8 mouse cellular contexts compared by ENCODE assay signal in the genomic region with DNA sequence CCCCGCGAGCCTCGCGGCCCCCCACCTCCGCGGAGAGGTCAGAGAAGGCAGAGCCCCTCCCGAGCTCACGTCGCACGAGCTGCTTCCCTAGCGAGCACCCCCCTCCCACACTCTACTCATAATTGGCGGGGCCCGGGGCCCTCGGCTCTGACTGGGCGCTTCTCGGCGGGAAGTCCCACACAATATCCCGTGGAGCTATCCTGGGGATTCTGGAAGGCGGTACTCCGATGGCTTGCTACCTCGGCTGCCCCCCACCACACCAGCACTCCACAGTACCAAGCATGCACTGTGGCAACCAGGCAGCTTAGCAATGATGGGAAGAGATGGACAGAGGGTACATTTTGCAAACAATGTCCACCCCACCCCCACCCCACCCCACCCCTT. TPM values are rescaled to one million over a fixed set of nuclear protein-coding genes. Genes with fewer than 3 reads are reported as not detected.
DNase-seq lines count a peak whose midpoint lies in the region; ATAC-seq and TF ChIP-seq lines count a peak whose summit lies in the region.

No protein-coding gene starts in this region.

- no peaks in the 10 kb centered on the region for H3K9me3 ChIP-seq in heart, embryonic 13.5 days
- no peaks in the 10 kb centered on the region for H3K9me3 ChIP-seq in ES-Bruce4 (replicated peaks; ENCODE audit: control insufficient read depth, insufficient read depth, low read length, poor library complexity, severe bottlenecking)
- H3K9me3 ChIP-seq in hindbrain, embryonic 11.5 days (ENCODE audit: control insufficient read depth, low read length), result no peaks in the 10 kb centered on the region
- H3K9me3 ChIP-seq in midbrain, embryonic 10.5 days (replicated peaks), result peaks cover 9% of the 10 kb centered on the region; the same call in 1 of the 2 replicates

- peak overlapping the region; percentile 90 for H3K9ac ChIP-seq in heart, embryonic 13.5 days
- peak overlapping the region; percentile 95 for H3K9ac ChIP-seq in ES-Bruce4 (ENCODE audit: low read depth, poor library complexity, severe bottlenecking)
- H3K9ac ChIP-seq in hindbrain, embryonic 11.5 days (ENCODE audit: low read depth, low read length), result no peak overlapping the region; the same call in 1 of the 2 replicates

- peak; percentile 27; the same call in 1 of the 2 replicates for ATAC-seq in heart, embryonic 13.5 days (ENCODE audit: extremely low read depth, insufficient number of reproducible peaks, low FRiP score, low TSS enrichment)
- peak; percentile 25; the same call in 1 of the 2 replicates for ATAC-seq in hindbrain, embryonic 11.5 days (ENCODE audit: low FRiP score)
- no peak for ATAC-seq in frontal cortex, adult (ENCODE audit: low TSS enrichment)
- no peak; the same call in 1 of the 2 replicates for ATAC-seq in megakaryocyte progenitor cell, adult 5-6 weeks (replicated peaks; ENCODE audit: poor library complexity)

- peaks cover 41% of the 10 kb centered on the region for H3K4me1 ChIP-seq in heart, embryonic 13.5 days
- H3K4me1 ChIP-seq in ES-Bruce4 (ENCODE audit: control insufficient read depth, insufficient read depth, low read length), result peaks cover 3% of the 10 kb centered on the region
- H3K4me1 ChIP-seq in hindbrain, embryonic 11.5 days (replicated peaks; ENCODE audit: control insufficient read depth, insufficient read depth, low read length), result no peaks in the 10 kb centered on the region
- H3K4me1 ChIP-seq in midbrain, embryonic 10.5 days, result peaks cover 14% of the 10 kb centered on the region

- H3K27me3 ChIP-seq in heart, embryonic 13.5 days (replicated peaks), result peaks cover 8% of the 10 kb centered on the region
- H3K27me3 ChIP-seq in ES-Bruce4 (ENCODE audit: control insufficient read depth, insufficient read depth, low read length, poor library complexity, severe bottlenecking), result peaks cover 9% of the 10 kb centered on the region
- H3K27me3 ChIP-seq in hindbrain, embryonic 11.5 days (ENCODE audit: control insufficient read depth, insufficient read depth, low read length), result peaks cover 18% of the 10 kb centered on the region
- peaks cover 73% of the 10 kb centered on the region for H3K27me3 ChIP-seq in midbrain, embryonic 10.5 days (ENCODE audit: low read depth, poor library complexity, severe bottlenecking)

- TF ChIP-seq EP300 in ES-Bruce4 (IDR thresholded peaks at IDR 0.05; ENCODE audit: insufficient read depth, low read depth, low read length), result no peak

- H3K4me3 ChIP-seq in heart, embryonic 13.5 days, result peak overlapping the region; percentile 70
- peak overlapping the region; percentile 93 for H3K4me3 ChIP-seq in ES-Bruce4 (ENCODE audit: low read depth, low read length)
- peak overlapping the region; percentile 33 for H3K4me3 ChIP-seq in hindbrain, embryonic 11.5 days (ENCODE audit: low read depth, low read length)
- H3K4me3 ChIP-seq in midbrain, embryonic 10.5 days, result peak overlapping the region; percentile 50

- 16% methylated on average over 19 of the region's 21 CpGs for WGBS in heart, embryonic 13.5 days
- WGBS in hindbrain, embryonic 11.5 days, result 22% methylated on average over 21 of the region's 21 CpGs
- WGBS in midbrain, embryonic 10.5 days, result 21% methylated on average over 16 of the region's 21 CpGs

- peak overlapping the region; percentile 90 for H3K27ac ChIP-seq in heart, embryonic 13.5 days (replicated peaks)
- no peak overlapping the region for H3K27ac ChIP-seq in ES-Bruce4 (ENCODE audit: insufficient read depth, low read length)
- no peak overlapping the region for H3K27ac ChIP-seq in hindbrain, embryonic 11.5 days (ENCODE audit: low read depth, low read length)
- H3K27ac ChIP-seq in midbrain, embryonic 10.5 days (replicated peaks), result 0 out of 2 replicates have a peak overlapping the region, but pooled peaks have one; percentile 46

- TF ChIP-seq CTCF in ES-Bruce4 (IDR thresholded peaks at IDR 0.05; ENCODE audit: low read depth, low read length), result no peak

- no peak for DNase-seq in heart, postnatal 4 days
- DNase-seq in hindbrain, embryonic 11.5 days (ENCODE audit: low spot score), result peak; percentile 15
- no peak for DNase-seq in midbrain, embryonic 10.5 days (ENCODE audit: low spot score)
- DNase-seq in layer of hippocampus, adult 9-11 months, result no peak

- H3K4me2 ChIP-seq in heart, embryonic 13.5 days, result peak overlapping the region; percentile 73
- peak overlapping the region; percentile 29; the same call in 1 of the 2 replicates for H3K4me2 ChIP-seq in hindbrain, embryonic 11.5 days (replicated peaks; ENCODE audit: low read depth, low read length)

- no peaks in the 10 kb centered on the region for H3K36me3 ChIP-seq in heart, embryonic 13.5 days
- no peaks in the 10 kb centered on the region for H3K36me3 ChIP-seq in ES-Bruce4 (ENCODE audit: control insufficient read depth, insufficient read depth, low read length, poor library complexity, severe bottlenecking)
- no peaks in the 10 kb centered on the region for H3K36me3 ChIP-seq in hindbrain, embryonic 11.5 days (ENCODE audit: control insufficient read depth, insufficient read depth, low read length)
- H3K36me3 ChIP-seq in midbrain, embryonic 10.5 days, result no peaks in the 10 kb centered on the region

- TF ChIP-seq POLR2A in ES-Bruce4 (IDR thresholded peaks at IDR 0.05; ENCODE audit: insufficient read depth, low read length), result no peak

RNA-seq across cellular contexts. Expression of gene Elf4, which starts 8.4 kb away (rescaled TPM):
- 9.2 and 10.3 TPM in 2 replicates for polyA plus RNA-seq in heart, embryonic 13.5 days (2015; fragmentation: Nextera tagmentation; extraction: Ambion mirVana)
- total RNA-seq in heart, postnatal 4 days (2021), result 10 to 100 TPM; 25.7 to 32.4 TPM
- polyA plus RNA-seq in ES-Bruce4 (2011; ENCODE audit: insufficient read depth, insufficient read length, low read depth, missing spikeins), result 5.6 and 6.1 TPM in 2 replicates
- polyA plus RNA-seq in hindbrain, embryonic 11.5 days (2014; fragmentation: Nextera tagmentation; extraction: Ambion mirVana), result 1.9 and 2.3 TPM in 2 replicates
- 1.8 and 2.0 TPM in 2 replicates for polyA plus RNA-seq in midbrain, embryonic 10.5 days (2016; fragmentation: Nextera tagmentation; extraction: Ambion mirVana)
- 54.9 and 57.2 TPM in 2 replicates for total RNA-seq in megakaryocyte progenitor cell, adult 5-6 weeks (2015)
- total RNA-seq in megakaryocyte progenitor cell, adult 5-6 weeks (2017), result 12.7 and 13.2 TPM in 2 replicates

RNA-seq across cellular contexts. Expression of gene Aifm1, which starts 58.9 kb away (rescaled TPM):
- polyA plus RNA-seq in heart, embryonic 13.5 days (2015; fragmentation: Nextera tagmentation; extraction: Ambion mirVana), result 92.6 and 98.1 TPM in 2 replicates
- 10 to 100 TPM; 97.9 TPM for total RNA-seq in heart, postnatal 4 days (2021)
- polyA plus RNA-seq in ES-Bruce4 (2011; ENCODE audit: insufficient read depth, insufficient read length, low read depth, missing spikeins), result 45.9 and 47.4 TPM in 2 replicates
- 63.6 and 78.5 TPM in 2 replicates for polyA plus RNA-seq in hindbrain, embryonic 11.5 days (2014; fragmentation: Nextera tagmentation; extraction: Ambion mirVana)
- polyA plus RNA-seq in midbrain, embryonic 10.5 days (2016; fragmentation: Nextera tagmentation; extraction: Ambion mirVana), result 72.0 and 73.1 TPM in 2 replicates
- total RNA-seq in megakaryocyte progenitor cell, adult 5-6 weeks (2015), result 86.4 and 93.7 TPM in 2 replicates
- 85.2 and 105 TPM in 2 replicates for total RNA-seq in megakaryocyte progenitor cell, adult 5-6 weeks (2017)

Comparison
In these comparisons a context has a peak if more than half of its experiments do, and no peak if none do; other contexts are left out.
1. ATAC-seq: peak in heart, embryonic 13.5 days (single experiment) and hindbrain, embryonic 11.5 days (single experiment); none in frontal cortex, adult (single experiment) and megakaryocyte progenitor cell, adult 5-6 weeks (single experiment).
2. H3K27ac ChIP-seq: peak in heart, embryonic 13.5 days (single experiment) and midbrain, embryonic 10.5 days (single experiment); none in ES-Bruce4 (single experiment) and hindbrain, embryonic 11.5 days (single experiment).
3. H3K4me3 ChIP-seq: peak in every context shown above with its lines; median percentile 93 in ES-Bruce4; 70 in heart, embryonic 13.5 days; 50 in midbrain, embryonic 10.5 days; 33 in hindbrain, embryonic 11.5 days.